Mouse (Mus musculus) urinary bladder, postnatal 10 days (tissue): ENCODE measurements around the gene Gm43951.
A peak's percentile ranks its signal among the peaks of the same experiment; 100 is the strongest.

Experiments used
- DNase-seq: peaks from one replicate; pipeline ENCODE4 v3.0.0; 2022; ENCODE audit warnings: low spot score

The Gm43951 gene

DNA sequence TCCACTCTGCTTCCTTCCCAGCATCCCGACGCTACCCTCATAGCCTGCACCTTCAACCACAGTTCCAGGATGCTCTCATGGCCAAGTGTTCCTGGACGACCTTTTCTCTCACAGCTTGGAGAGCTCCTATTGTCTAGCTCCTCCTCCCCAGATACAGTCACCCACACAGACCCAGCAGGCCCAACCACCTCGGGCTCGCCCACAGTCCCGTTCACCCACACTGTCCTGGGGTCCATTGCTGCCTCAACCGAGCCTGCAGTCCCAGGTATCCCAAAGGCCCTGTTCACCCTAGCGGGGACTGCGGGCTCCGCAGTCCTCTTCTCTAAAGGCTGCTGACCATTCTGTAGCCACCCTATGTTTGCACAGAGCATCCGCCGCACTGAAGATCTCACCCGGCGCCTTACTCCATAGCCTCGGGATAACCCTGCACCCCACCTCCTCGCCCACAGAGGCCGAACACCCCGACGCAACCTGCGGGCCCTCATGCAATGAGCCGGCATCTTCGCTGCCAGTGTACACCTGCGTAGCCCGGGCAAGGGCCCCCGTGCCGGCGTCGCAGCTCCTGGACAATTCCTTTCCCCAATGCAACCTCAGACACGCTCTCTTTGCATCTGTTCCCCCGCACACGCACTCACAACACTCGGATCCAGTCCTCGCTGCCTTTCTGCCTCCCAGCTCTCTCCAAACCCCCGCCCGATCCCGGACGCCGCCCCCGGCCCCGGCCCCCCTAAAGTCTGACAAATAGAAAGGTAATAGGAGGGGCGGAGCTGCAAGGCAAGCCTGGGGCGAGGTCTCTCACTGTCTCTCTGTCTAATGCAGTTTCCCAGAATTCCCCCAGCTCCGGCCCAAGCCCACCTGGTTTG lies at the start of gene Gm43951:
TSS of gene Gm43951 (minus strand) at position 500 of the 863 bp plus-strand sequence.
- DNase-seq = no peak

DNA sequence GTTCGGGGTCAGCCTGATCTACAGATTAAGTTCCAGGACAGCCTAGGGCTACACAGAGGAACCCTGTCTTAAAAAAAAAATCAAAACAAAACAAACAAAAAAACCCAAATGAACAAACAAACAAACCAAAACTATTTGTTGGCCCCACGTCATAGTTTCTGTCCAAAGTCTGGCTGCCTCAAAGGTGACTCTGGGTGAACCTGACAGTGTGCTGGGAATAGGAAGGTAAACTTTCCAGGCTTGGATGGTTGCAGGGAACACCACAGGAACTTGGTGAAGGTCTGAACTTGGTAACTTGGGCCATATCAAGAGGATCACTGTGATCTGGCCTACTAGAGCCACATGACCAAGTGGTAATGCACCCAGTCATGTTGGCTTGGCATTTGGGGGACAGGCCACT lies 49.8 kb upstream of the Gm43951 start:
- DNase-seq = no peak

DNA sequence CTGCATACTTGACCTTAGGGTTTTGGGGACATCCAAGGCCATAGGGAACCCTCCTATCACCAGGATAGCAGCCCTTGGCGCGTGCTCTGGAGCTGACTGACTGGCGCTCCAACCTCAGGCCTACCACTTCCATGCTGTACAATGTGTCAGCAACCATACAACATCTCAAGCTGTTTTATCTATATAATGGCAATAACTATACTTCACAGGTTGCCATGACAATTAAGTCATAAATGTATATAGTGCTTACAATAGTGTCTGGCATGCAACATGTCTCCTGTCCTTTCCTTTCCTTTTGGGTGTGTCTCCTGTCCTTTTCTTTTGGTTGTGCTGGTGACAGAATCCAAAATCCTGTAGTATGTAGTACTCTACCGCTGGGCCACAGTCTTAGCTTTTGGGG lies 49.0 kb upstream of the Gm43951 start:
- no peak for DNase-seq

DNA sequence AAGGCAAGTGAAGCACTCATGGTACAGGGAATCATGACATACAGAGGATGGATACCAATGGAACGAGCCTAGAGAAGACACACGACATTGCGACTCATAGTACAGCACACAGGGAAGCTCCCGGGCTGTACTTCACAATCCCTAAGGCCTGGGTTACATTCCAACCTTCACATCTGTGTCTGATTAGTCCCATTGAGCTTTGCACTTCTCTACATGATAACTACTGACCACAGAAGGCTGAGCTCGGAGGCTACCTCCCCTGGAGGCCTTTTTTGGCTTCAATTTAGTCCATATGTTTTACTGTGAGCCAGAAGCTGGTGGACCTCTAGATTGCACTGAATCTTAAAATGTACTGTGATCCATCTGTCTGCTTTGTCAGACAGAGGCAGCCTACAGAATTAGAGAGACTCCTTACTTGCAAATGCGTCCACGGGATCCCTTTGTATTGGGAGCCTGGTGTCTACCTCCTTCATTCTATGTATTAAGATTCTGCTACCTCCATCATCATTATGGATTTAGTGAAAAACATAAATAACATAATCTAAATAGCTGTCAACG lies 38.6 kb upstream of the Gm43951 start:
- DNase-seq = no peak

GRCm38 (mm10) chr11:72240062-72240860 lies 33.6 kb upstream of the Gm43951 start:
- DNase-seq = no peak

- DNase-seq = no peak
Measured at GRCm38 (mm10) chr11:72234013-72234412, 27.4 kb upstream of the Gm43951 start.

- no peak for DNase-seq
Measured at GRCm38 (mm10) chr11:72232991-72233390, 26.4 kb upstream of the Gm43951 start.

DNA sequence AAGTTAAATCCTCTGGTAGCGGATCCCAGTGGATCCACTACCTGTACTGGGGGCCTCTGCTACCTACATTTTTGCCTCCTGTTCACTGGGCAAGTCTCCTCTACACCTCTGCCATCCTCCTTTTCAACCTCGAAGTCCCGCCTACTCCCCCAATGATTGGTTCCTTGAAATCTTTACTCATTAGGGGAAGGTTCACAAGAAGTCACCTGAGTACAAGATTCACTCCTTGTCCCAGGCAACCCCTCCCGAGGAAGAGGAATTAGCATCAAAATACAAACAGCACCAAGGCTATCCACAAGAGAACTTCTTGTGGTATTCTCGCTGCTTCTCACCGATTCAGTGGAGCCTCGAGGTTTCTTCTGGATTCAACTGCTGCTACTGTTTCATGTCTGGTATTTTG lies 25.4 kb upstream of the Gm43951 start:
- no peak for DNase-seq

DNA sequence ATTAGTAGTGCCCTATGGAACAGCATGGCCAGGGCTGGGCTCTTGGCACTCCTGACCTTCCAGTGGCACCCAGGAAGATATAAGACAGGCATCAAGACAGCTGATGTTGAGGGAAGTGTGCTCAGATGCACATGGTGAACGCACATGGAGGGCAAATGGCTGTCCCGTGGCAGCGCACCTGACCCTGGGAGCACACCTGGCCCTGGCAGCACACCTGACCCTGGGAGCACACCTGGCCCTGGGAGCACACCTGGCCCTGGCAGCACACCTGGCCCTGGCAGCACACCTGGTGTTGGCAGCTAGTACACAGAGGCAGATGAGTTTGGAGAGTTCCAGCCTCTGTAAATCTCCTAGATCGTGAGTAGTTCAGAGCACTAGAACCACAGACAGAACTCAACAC lies 21.9 kb upstream of the Gm43951 start:
- no peak for DNase-seq

DNA sequence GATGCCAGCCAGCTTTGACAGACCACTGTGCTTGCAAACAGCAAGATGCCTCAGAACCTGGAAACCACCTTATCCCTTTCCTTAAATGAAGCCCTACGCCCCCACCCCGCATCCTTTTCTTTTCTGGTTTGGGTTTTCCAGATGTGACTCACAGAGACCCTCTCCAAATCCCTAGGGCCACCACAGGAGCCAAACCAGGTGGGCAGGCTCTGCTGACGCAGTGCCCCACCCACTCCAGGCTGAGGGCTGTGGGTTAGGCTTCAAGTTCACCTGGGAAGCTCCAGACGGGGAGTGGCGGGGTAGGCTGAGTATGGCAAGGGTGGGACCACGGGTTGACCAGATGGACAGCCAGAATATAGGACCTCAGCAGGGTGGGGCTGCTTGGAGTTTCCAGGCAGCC lies 20.3 kb upstream of the Gm43951 start:
- DNase-seq = no peak

DNA sequence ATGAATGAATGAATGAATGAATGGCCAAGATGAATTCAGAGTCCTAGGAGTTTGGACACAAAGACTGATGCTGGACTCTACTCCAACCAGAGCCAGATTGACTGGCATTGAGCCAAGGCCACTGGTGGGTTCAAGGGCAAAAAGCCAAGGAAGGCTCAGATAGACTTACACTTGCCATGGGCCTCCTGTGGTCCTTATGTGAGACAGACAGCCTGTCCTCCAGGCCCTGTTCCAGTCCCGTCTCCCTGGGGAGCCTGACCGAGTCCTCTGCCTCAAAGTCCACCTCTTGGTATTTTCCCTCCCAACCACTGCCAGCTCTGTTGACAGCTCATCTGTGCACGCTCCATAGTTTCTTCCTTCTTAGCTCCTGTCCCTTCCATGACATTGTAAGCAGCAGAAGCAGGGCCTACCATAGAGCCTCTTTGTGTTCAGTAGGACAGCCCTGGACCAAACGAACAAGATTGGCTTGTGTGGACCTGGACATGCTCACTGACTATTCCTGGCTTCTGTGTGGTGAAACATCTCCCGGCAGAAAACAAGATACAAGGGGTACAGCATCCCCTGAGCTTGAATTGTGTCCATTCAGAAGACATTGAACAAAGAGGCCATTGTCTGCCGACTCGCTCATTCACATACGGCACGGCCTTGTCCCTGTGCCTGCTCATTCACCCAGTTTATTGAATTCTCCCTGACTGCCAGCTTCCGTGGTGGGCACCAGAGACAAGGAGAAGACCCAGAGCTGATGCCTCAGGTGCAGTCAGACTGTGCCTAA lies 19.6 kb upstream of the Gm43951 start:
- no peak for DNase-seq

DNA sequence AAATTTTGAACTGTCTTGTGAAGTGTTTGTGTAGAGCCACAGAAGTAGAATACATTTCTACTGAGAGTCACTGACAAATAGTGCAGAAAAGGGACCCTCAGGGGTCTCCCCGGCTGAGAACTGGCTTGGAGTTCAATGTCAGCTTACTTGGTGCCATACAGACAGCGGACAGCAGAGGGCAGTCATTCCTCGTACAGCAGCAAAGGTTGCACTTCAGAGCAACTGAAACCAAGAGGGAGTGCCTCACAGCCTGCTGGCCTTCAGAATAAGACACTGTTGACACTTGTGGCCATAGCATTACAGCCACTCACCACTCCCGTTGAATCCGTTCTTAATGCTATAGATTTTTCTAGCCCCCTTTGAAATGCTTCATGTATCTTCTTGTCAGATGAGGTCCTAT lies 18.2 kb upstream of the Gm43951 start:
- peak; percentile 19 for DNase-seq

DNA sequence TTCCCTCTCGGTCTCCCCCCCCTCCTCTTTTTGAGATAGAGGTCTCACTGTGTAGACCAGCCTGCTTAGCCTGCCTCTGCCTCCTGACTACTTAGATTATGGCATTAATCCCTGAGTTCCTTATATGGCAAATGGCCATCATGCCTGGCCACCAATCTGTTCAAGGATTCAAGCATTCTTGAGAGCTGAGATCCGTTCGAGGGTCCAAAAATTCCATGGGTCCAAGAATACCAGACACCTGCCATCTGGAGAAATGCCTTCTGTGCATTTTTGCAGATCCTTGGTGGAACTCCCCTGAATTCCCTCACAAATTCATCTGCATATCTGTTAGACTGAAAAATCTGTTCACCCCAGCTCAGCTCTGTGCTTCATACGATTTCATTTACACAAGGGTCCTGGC lies 16.8 kb upstream of the Gm43951 start:
- no peak for DNase-seq

- DNase-seq = no peak
Measured at GRCm38 (mm10) chr11:72221278-72221677, 14.6 kb upstream of the Gm43951 start.

DNA sequence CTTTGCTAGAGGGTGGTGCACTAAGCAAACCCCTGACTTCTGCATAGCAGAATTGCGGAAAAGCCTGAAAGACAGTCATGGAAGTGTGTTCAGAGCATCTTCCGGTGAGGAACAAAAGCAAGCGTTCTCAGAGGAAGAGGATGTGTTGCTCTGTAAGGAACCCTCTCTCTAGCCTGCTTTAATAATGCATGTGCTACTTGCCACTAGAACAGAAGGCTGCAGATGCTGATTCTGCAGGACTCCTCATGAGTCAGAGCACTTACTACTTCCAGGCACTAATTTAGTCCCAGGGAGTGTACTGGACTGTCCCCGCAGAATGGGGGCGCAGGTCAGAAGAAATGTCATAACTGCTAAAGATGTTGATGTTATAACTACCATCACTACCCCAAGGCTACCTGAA lies 10.5 kb upstream of the Gm43951 start:
- DNase-seq = no peak

DNA sequence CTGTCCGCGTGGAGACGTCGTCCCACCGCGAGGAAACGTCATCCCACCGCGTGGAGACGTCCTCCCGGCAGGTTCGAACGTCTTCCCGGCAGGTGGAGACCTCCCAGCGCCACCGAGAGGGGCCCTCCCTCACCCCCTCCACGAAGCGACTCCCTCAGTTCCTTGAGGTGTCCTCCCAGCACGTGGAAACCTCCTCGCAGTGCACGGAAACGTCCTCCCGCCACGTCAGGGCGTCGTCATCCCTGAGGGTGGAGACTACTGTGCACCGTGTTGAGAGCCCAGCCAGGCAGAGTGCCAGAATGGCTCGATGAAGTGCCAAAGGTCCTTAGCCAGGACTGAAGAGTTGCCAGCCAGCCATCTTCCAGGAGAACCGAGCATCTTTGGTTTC lies 8.8 kb upstream of the Gm43951 start, which contains the start of gene Med31:
TSS of gene Med31 (minus strand) at position 183 of the 388 bp plus-strand sequence.
- no peak for DNase-seq

DNA sequence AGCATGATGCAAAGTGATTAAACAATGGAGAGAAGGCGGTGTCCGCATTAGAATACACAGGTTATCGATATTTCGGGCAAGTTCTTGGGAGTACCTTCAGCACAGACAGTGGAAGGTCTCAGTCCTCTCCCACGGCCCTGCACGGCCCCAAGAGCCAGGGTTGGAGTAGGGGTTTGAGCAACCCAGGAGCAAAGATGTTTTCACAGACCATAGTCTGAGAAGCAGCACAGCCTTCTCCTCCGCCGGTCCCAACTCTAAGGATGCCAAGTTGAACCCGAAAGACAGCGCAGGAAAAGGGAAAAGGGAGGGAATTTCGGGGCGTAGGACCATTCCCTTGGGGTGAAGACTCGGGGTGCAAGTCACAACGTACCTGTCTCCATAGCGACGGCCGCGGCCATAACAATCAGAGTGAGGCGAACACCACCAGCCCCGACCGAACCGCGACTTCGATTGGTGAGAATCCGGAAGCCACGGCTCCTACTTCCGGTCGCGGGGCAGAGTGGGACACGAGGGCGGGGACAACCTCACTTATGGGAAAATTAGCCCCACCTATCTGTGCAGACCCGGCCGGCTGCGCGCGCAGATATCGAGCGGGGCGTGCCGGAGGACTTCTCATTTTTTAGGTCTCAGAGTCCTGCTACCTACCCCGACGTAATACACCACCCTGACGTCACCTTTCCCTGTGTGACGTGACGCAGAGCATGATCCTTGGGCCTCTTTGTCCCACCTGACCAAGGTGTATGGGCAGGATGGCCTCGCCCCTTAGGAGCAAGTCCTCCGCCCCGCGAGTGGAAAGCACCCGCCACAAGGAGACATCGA lies 8.2 kb upstream of the Gm43951 start:
- peak; percentile 85 for DNase-seq

GRCm38 (mm10) chr11:72207834-72208377 lies 1.3 kb upstream of the Gm43951 start:
- no peak for DNase-seq

- peak; percentile 56 for DNase-seq
Measured at GRCm38 (mm10) chr11:72207204-72207833, 679 bp upstream of the Gm43951 start, which contains the start of the genes 4933427D14Rik and Txndc17. 4933427D14Rik (minus strand) TSS chr11:72207459. Txndc17 (plus strand) TSS chr11:72207547.

DNA sequence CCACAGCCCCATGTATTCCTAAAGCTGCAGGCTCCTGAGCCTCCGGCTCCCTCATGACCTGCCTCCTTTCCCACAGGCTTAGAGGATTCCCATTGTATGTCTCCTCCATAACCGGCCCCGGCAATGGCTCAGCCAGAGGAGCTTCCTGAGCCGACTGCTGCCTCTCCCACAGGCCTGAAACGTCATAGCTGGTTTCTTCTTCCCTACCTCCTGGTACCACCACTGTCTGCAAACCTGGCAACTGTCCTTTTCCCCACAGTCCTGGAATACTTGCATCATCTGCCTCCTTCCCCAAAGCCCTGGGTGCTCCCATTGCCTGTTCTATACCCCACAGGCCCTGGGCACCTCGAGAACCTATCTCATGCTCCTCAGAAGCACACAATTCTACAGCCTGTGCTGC lies 1.4 kb downstream of the Gm43951 start:
- DNase-seq = no peak
